19 mouse cellular contexts compared by ENCODE assay signal in genomic region chr2:33444862-33445261, GRCm38 (mm10). TPM values are rescaled to one million over a fixed set of nuclear protein-coding genes. Genes with fewer than 3 reads are reported as not detected.
DNase-seq lines count a peak whose midpoint lies in the region; ATAC-seq and TF ChIP-seq lines count a peak whose summit lies in the region.
"Had no signal": no experiment of that assay in that cellular context is flagged by ENCODE, and none has a peak within 500 bp of the region (broad histone marks: within the 10 kb centered on the region; RNA-seq: fewer than 3 reads in every experiment).

No protein-coding gene starts in this region.

- ATAC-seq in heart, embryonic 12.5 days (ENCODE audit: insufficient number of reproducible peaks, low FRiP score): no peak
- no peak for ATAC-seq in stomach, embryonic 16.5 days (ENCODE audit: insufficient read depth, low FRiP score)
- ATAC-seq: activated CD4-positive, CD25-positive, alpha-beta regulatory T cell, adult 4 months had no signal

- H3K36me3 ChIP-seq in heart, embryonic 12.5 days: peaks cover 28% of the 10 kb centered on the region
- H3K36me3 ChIP-seq in stomach, embryonic 16.5 days (ENCODE audit: control insufficient read depth, insufficient read depth, low read length): 0 out of 2 replicates have a peak, but pooled peaks cover 4% of the 10 kb centered on the region
- H3K36me3 ChIP-seq: intestine, embryonic 15.5 days had no signal

- DNase-seq in heart, postnatal 14 days: no peak
- DNase-seq in left cerebral cortex, adult 2 months (ENCODE audit: extremely low spot score in 1 of 2, low spot score in 2 of 2): no peak
- DNase-seq in left cerebral cortex, postnatal 4 days: no peak
- peak; percentile 83 for DNase-seq in ES-CJ7 (ENCODE audit: low read depth, low spot score)
- DNase-seq in urinary bladder, postnatal 10 days (ENCODE audit: low spot score): no peak
- DNase-seq: embryo, embryonic 11 days; kidney, adult 9 months; thymus, postnatal 36 days had no signal

- H3K4me1 ChIP-seq in heart, embryonic 12.5 days (replicated peaks): peaks cover 26% of the 10 kb centered on the region
- peaks cover 2% of the 10 kb centered on the region; the same call in 1 of the 2 replicates for H3K4me1 ChIP-seq in stomach, embryonic 16.5 days (ENCODE audit: control insufficient read depth, insufficient read depth, low read length)
- H3K4me1 ChIP-seq: intestine, embryonic 15.5 days; liver, embryonic 15.5 days had no signal

- no peak for TF ChIP-seq CTCF in left cerebral cortex, adult 2 months (IDR thresholded peaks at IDR 0.05)

- H3K4me2 ChIP-seq in heart, embryonic 12.5 days: no peak overlapping the region
- H3K4me2 ChIP-seq in stomach, embryonic 16.5 days (ENCODE audit: low read depth, low read length): no peak overlapping the region
- H3K4me2 ChIP-seq: hindbrain, embryonic 14.5 days; intestine, embryonic 15.5 days; limb, embryonic 12.5 days; liver, embryonic 15.5 days; neural tube, embryonic 15.5 days had no signal

- intact Hi-C loops in heart, postnatal 14 days (cut with DNase I): no loop called here
- intact Hi-C loops in left cerebral cortex, adult 2 months (cut with DNase I): no loop called here
- intact Hi-C loops in left cerebral cortex, postnatal 4 days (cut with DNase I): no loop called here

- H3K27me3 ChIP-seq in heart, embryonic 12.5 days (replicated peaks): no peaks in the 10 kb centered on the region
- no peaks in the 10 kb centered on the region for H3K27me3 ChIP-seq in stomach, embryonic 16.5 days (ENCODE audit: control insufficient read depth, insufficient read depth, low read length)
- H3K27me3 ChIP-seq: CH12.LX; intestine, embryonic 15.5 days; limb, embryonic 12.5 days; neural tube, embryonic 15.5 days had no signal

- no peaks in the 10 kb centered on the region for H3K9me3 ChIP-seq in heart, embryonic 12.5 days (replicated peaks)
- no peaks in the 10 kb centered on the region for H3K9me3 ChIP-seq in stomach, embryonic 16.5 days (replicated peaks; ENCODE audit: control insufficient read depth, low read length)
- H3K9me3 ChIP-seq: heart, embryonic 10.5 days; intestine, embryonic 15.5 days; limb, embryonic 12.5 days; liver, embryonic 15.5 days; megakaryocyte, embryonic 14.5 days; neural tube, embryonic 15.5 days had no signal

- peak overlapping the region; percentile 65; the same call in 1 of the 2 replicates for H3K27ac ChIP-seq in heart, embryonic 12.5 days (ENCODE audit: poor library complexity, severe bottlenecking)
- peak overlapping the region; percentile 30; the same call in 1 of the 2 replicates for H3K27ac ChIP-seq in left cerebral cortex, adult 2 months
- H3K27ac ChIP-seq in stomach, embryonic 16.5 days (ENCODE audit: low read length): peak overlapping the region; percentile 2; the same call in 1 of the 2 replicates
- H3K27ac ChIP-seq: hindbrain, embryonic 14.5 days; intestine, embryonic 15.5 days; limb, embryonic 12.5 days; liver, embryonic 15.5 days; neural tube, embryonic 15.5 days had no signal

- no peak overlapping the region for H3K4me3 ChIP-seq in heart, embryonic 12.5 days
- no peak overlapping the region for H3K4me3 ChIP-seq in left cerebral cortex, adult 2 months
- H3K4me3 ChIP-seq in stomach, embryonic 16.5 days (replicated peaks; ENCODE audit: low read length): no peak overlapping the region
- H3K4me3 ChIP-seq: heart, embryonic 10.5 days; intestine, embryonic 15.5 days; limb, embryonic 12.5 days; liver, embryonic 15.5 days; megakaryocyte, embryonic 14.5 days; neural tube, embryonic 15.5 days had no signal

- H3K9ac ChIP-seq in heart, embryonic 12.5 days: no peak overlapping the region
- H3K9ac ChIP-seq in stomach, embryonic 16.5 days (ENCODE audit: low read length): no peak overlapping the region
- H3K9ac ChIP-seq: hindbrain, embryonic 14.5 days; intestine, embryonic 15.5 days; limb, embryonic 12.5 days; liver, embryonic 15.5 days; neural tube, embryonic 15.5 days had no signal

RNA-seq across cellular contexts. Expression of gene Zbtb34, which starts 13.7 kb away (rescaled TPM):
- 6.9 and 8.1 TPM in 2 replicates for polyA plus RNA-seq in heart, embryonic 12.5 days (2016; fragmentation: Nextera tagmentation; extraction: Ambion mirVana)
- 10 to 100 TPM; 16.1 to 16.4 TPM for total RNA-seq in heart, postnatal 14 days (2021)
- total RNA-seq in left cerebral cortex, adult 2 months (2021): 10 to 100 TPM; 23.9 to 26.9 TPM
- 10 to 100 TPM; 68.2 to 70.5 TPM for total RNA-seq in left cerebral cortex, postnatal 4 days (2021)
- polyA plus RNA-seq in stomach, embryonic 16.5 days (2015; fragmentation: Nextera tagmentation; extraction: Ambion mirVana): 7.5 and 8.2 TPM in 2 replicates

RNA-seq across cellular contexts. Expression of gene Zbtb43, which starts 23.5 kb away (rescaled TPM):
- 13.6 and 14.8 TPM in 2 replicates for polyA plus RNA-seq in heart, embryonic 12.5 days (2016; fragmentation: Nextera tagmentation; extraction: Ambion mirVana)
- total RNA-seq in heart, postnatal 14 days (2021): 10 to 100 TPM; 22.6 to 23.7 TPM
- total RNA-seq in left cerebral cortex, adult 2 months (2021): 10 to 100 TPM; 27.4 to 28.4 TPM
- total RNA-seq in left cerebral cortex, postnatal 4 days (2021): 10 to 100 TPM; 28.0 to 29.7 TPM
- polyA plus RNA-seq in stomach, embryonic 16.5 days (2015; fragmentation: Nextera tagmentation; extraction: Ambion mirVana): 15.3 and 19.2 TPM in 2 replicates

Comparison
In these comparisons a context has a peak if more than half of its experiments do, and no peak if none do; other contexts are left out.
1. H3K27ac ChIP-seq: peak in every context shown above with its lines; median percentile 65 in heart, embryonic 12.5 days; 30 in left cerebral cortex, adult 2 months; 2 in stomach, embryonic 16.5 days.